Mouse (Mus musculus) liver, embryonic 13.5 days (tissue): ENCODE results near the gene Hist1h2ak. TPM values are rescaled to one million over a fixed set of nuclear protein-coding genes. Genes with fewer than 3 reads are reported as not detected.
"Not testable (repeated sequence)": the region's sequence is repeated elsewhere in the genome, so short reads cannot be mapped to it uniquely, and the experiment has no call there.

Experiments used
- ATAC-seq: fragments of 200-750 bp; cut with Nextera tagmentation; 2 replicates; pipeline ENCODE4 v1.8.0; 2017; ENCODE audit warnings: low read depth, mild to moderate bottlenecking, moderate number of reproducible peaks, moderate library complexity
- DNase-seq: peaks from one replicate; pipeline ENCODE4 v3.0.0; 2022
- H3K27ac ChIP-seq: fragments of 300-500 bp; sonication (generic); 2 replicates; pipeline ENCODE4 v1.5.1; 2015; ENCODE audit warnings: moderate library complexity, mild to moderate bottlenecking, inconsistent platforms
- H3K27me3 ChIP-seq: fragments of 300-500 bp; sonication (generic); 2 replicates; pipeline ENCODE4 v1.6.1; 2015; ENCODE audit warnings: mild to moderate bottlenecking, inconsistent platforms
- H3K36me3 ChIP-seq: fragments of 300-500 bp; sonication (generic); 2 replicates; pipeline ENCODE4 v1.6.1; 2015; ENCODE audit warnings: mild to moderate bottlenecking, inconsistent platforms
- H3K4me1 ChIP-seq: fragments of 300-500 bp; sonication (generic); replicated peaks from 2 replicates; pipeline ENCODE4 v1.6.1; 2015; ENCODE audit warnings: inconsistent platforms
- H3K4me2 ChIP-seq: fragments of 300-500 bp; sonication (generic); 2 replicates; pipeline ENCODE4 v1.6.1; 2015; ENCODE audit warnings: inconsistent platforms, mild to moderate bottlenecking, moderate library complexity
- H3K4me3 ChIP-seq: fragments of 300-500 bp; sonication (generic); replicated peaks from 2 replicates; pipeline ENCODE4 v1.5.1; 2015; ENCODE audit warnings: mild to moderate bottlenecking, inconsistent platforms
- H3K9ac ChIP-seq: fragments of 300-500 bp; sonication (generic); 2 replicates; pipeline ENCODE4 v1.6.1; 2015; ENCODE audit warnings: mild to moderate bottlenecking, inconsistent platforms
- H3K9me3 ChIP-seq: fragments of 300-500 bp; sonication (generic); replicated peaks from 2 replicates; pipeline ENCODE4 v1.6.1; 2016; ENCODE audit warnings: inconsistent platforms
- WGBS: fragments of 180-500 bp; shearing (Covaris S2); methylation state at CpG from one replicate; pipeline ENCODE4 v1.1.7; 2015; ENCODE audit not compliant: insufficient replicate concordance; 5-methylcytosine and 5-hydroxymethylcytosine counted together
- polyA plus RNA-seq: library from polyadenylated mRNA; unstranded; fragments of >200 nt; fragmentation: Nextera tagmentation; extraction: Ambion mirVana; gene quantifications from 2 replicates; pipeline ENCODE4 v1.2.1, GENCODE M21; 2015

Gene Hist1h2ak
- polyA plus RNA-seq, 1 experiment from 2014 or later = 91.0 TPM

GRCm38 (mm10) chr13:21783734-21784161 lies 30.1 kb upstream of the Hist1h2ak start:
- 3% methylated on average over 9 of the region's 9 CpGs for WGBS
- H3K27ac ChIP-seq = peak overlapping the region; percentile 100
- H3K9ac ChIP-seq = peak overlapping the region; percentile 84
- H3K4me3 ChIP-seq = peak overlapping the region; percentile 60
- no peaks in the 10 kb centered on the region for H3K27me3 ChIP-seq
- no peaks in the 10 kb centered on the region for H3K36me3 ChIP-seq
- H3K4me2 ChIP-seq = peak overlapping the region; percentile 74
- DNase-seq (peak; percentile 44), ATAC-seq (no peak)
- no peaks in the 10 kb centered on the region for H3K9me3 ChIP-seq
- peaks cover 49% of the 10 kb centered on the region for H3K4me1 ChIP-seq

GRCm38 (mm10) chr13:21783255-21783617 lies 29.6 kb upstream of the Hist1h2ak start, which contains the start of gene Hist1h3i:
Gene Hist1h3i (minus strand): TSS chr13:21783370.
- Histone ChIP-seq H3K27me3 (no peaks in the 10 kb centered on the region), H3K9ac (peak within 1 kb of the TSS; percentile 84), H3K4me3 (peak within 1 kb of the TSS; percentile 60), H3K36me3 (no peaks in the 10 kb centered on the region), H3K9me3 (no peaks in the 10 kb centered on the region), H3K27ac (peak within 1 kb of the TSS; percentile 100), H3K4me2 (peak within 1 kb of the TSS; percentile 74), H3K4me1 (peaks cover 47% of the 10 kb centered on the region)
- DNase-seq (peak; percentile 76), ATAC-seq (peak; percentile 39)
- under 1% methylated on average over 13 of the region's 20 CpGs for WGBS

GRCm38 (mm10) chr13:21782361-21783254 lies 29.0 kb upstream of the Hist1h2ak start:
- H3K27me3 ChIP-seq, H3K36me3 ChIP-seq, H3K9me3 ChIP-seq: not testable (repeated sequence)
- peak overlapping the region; percentile 78 for H3K9ac ChIP-seq
- H3K4me2 ChIP-seq = peak overlapping the region; percentile 74
- peak overlapping the region; percentile 60 for H3K4me3 ChIP-seq
- H3K27ac ChIP-seq = peak overlapping the region; percentile 100
- H3K4me1 ChIP-seq = peaks cover 47% of the 10 kb centered on the region
- 1% methylated on average over 15 of the region's 35 CpGs for WGBS
- ATAC-seq = peak; percentile 4
- DNase-seq = peak; percentile 68

GRCm38 (mm10) chr13:21781639-21782038 lies 28.0 kb upstream of the Hist1h2ak start:
- no peaks in the 10 kb centered on the region for H3K9me3 ChIP-seq
- ATAC-seq (no peak), DNase-seq (no peak)
- H3K4me3 ChIP-seq = peak overlapping the region; percentile 35; the same call in 1 of the 2 replicates
- peak overlapping the region; percentile 100 for H3K27ac ChIP-seq
- WGBS = 75% methylated on average over 1 of the region's 1 CpGs
- H3K36me3 ChIP-seq = no peaks in the 10 kb centered on the region
- peak overlapping the region; percentile 74 for H3K4me2 ChIP-seq
- H3K9ac ChIP-seq = peak overlapping the region; percentile 64
- H3K4me1 ChIP-seq = peaks cover 56% of the 10 kb centered on the region
- no peaks in the 10 kb centered on the region for H3K27me3 ChIP-seq

GRCm38 (mm10) chr13:21781021-21781555 lies 27.5 kb upstream of the Hist1h2ak start:
- Histone ChIP-seq H3K36me3 (no peaks in the 10 kb centered on the region), H3K9me3 (no peaks in the 10 kb centered on the region), H3K4me1 (peaks cover 59% of the 10 kb centered on the region), H3K27ac (peak overlapping the region; percentile 100), H3K9ac (peak overlapping the region; percentile 93), H3K27me3 (no peaks in the 10 kb centered on the region), H3K4me3 (peak overlapping the region; percentile 73), H3K4me2 (peak overlapping the region; percentile 91)
- ATAC-seq (no peak), DNase-seq (no peak)
- 29% methylated on average over 6 of the region's 6 CpGs for WGBS

GRCm38 (mm10) chr13:21779767-21780731 lies 26.4 kb upstream of the Hist1h2ak start, which contains the start of gene Hist1h1b:
Gene Hist1h1b (minus strand): TSS chr13:21780625.
- no peaks in the 10 kb centered on the region for H3K36me3 ChIP-seq
- H3K9me3 ChIP-seq = no peaks in the 10 kb centered on the region
- WGBS = under 1% methylated on average over 44 of the region's 44 CpGs
- peak within 1 kb of the TSS; percentile 91 for H3K4me2 ChIP-seq
- peak within 1 kb of the TSS; percentile 100 for H3K27ac ChIP-seq
- DNase-seq (peak; percentile 87), ATAC-seq (peak; percentile 54)
- H3K27me3 ChIP-seq = no peaks in the 10 kb centered on the region
- peak within 1 kb of the TSS; percentile 93 for H3K9ac ChIP-seq
- peak within 1 kb of the TSS; percentile 73 for H3K4me3 ChIP-seq
- peaks cover 57% of the 10 kb centered on the region for H3K4me1 ChIP-seq

- DNase-seq (peak; percentile 78), ATAC-seq (peak; percentile 70)
- Histone ChIP-seq H3K27me3 (no peaks in the 10 kb centered on the region), H3K4me1 (peaks cover 54% of the 10 kb centered on the region), H3K36me3 (0 out of 2 replicates have a peak, but pooled peaks cover 3% of the 10 kb centered on the region), H3K4me2 (peak overlapping the region; percentile 91), H3K4me3 (peak overlapping the region; percentile 73), H3K9ac (peak overlapping the region; percentile 93), H3K9me3 (no peaks in the 10 kb centered on the region), H3K27ac (peak overlapping the region; percentile 100)
- WGBS = 3% methylated on average over 33 of the region's 33 CpGs
These were observed 25.5 kb upstream of the Hist1h2ak start for GRCm38 (mm10) chr13:21778814-21779766.

GRCm38 (mm10) chr13:21755707-21756106 lies 2.1 kb upstream of the Hist1h2ak start:
- 78% methylated on average over 1 of the region's 1 CpGs for WGBS
- no peaks in the 10 kb centered on the region for H3K9me3 ChIP-seq
- H3K27ac ChIP-seq = peak overlapping the region; percentile 99
- no peaks in the 10 kb centered on the region for H3K36me3 ChIP-seq
- peak overlapping the region; percentile 64 for H3K4me2 ChIP-seq
- no peaks in the 10 kb centered on the region for H3K27me3 ChIP-seq
- H3K4me3 ChIP-seq = peak overlapping the region; percentile 50
- ATAC-seq = no peak
- DNase-seq = no peak
- peak overlapping the region; percentile 70 for H3K9ac ChIP-seq
- peaks cover 27% of the 10 kb centered on the region for H3K4me1 ChIP-seq

- DNase-seq (peak; percentile 61), ATAC-seq (peak; percentile 20)
- H3K9ac ChIP-seq = peak overlapping the region; percentile 75
- peak overlapping the region; percentile 78 for H3K4me2 ChIP-seq
- H3K27me3 ChIP-seq, H3K9me3 ChIP-seq, H3K36me3 ChIP-seq: not testable (repeated sequence)
- peak overlapping the region; percentile 56 for H3K4me3 ChIP-seq
- H3K4me1 ChIP-seq = peaks cover 27% of the 10 kb centered on the region
- H3K27ac ChIP-seq = peak overlapping the region; percentile 99
- under 1% methylated on average over 20 of the region's 26 CpGs for WGBS
These were observed 821 bp upstream of the Hist1h2ak start for GRCm38 (mm10) chr13:21754294-21755001.
